Mouse (Mus musculus): ENCODE results near the gene H2-T23.
"Not testable (repeated sequence)": the region's sequence is repeated elsewhere in the genome, so short reads cannot be mapped to it uniquely, and the experiment has no call there.

DNA sequence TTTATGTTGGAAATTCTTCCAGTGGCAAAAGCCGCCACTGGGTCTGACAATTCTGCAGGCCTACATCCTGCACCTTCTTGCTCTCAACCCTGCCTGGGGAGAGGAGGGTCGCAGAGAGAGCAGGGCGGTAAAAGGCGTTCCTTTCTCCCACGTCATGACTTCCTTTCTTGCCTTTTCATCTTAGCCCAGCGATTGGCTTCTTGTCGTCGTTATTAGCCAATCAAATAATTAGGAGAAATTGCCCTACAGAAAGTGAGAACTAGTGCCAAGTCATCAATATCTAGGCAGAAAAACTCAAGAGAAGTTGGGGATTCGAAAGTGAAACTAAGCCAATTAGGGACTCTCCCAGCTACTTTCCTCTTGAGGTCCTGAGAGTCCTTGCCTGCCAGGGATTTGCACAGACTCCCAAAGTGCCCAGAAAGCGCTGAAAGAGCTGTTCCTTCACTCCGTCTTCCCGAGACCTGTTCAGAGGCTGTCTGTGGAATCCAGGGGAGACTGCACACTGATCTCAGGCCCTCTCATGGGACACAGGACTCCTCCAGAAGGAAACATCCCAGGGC lies 10.0 kb upstream of the H2-T23 start, which contains the start of the genes H2-T22 and Gm6034:
- TF ChIP-seq CTCF, EP300 (IDR thresholded peaks at IDR 0.05; ENCODE audit: low read depth): not testable (repeated sequence)

Data from liver, postnatal 0 days (tissue).